Mouse (Mus musculus) E14TG2a.4 (cell line): ENCODE measurements at regions not wholly inside any gene's neighbourhood (a gene's known extent, or its start where the extent isn't known, plus 50 kb on each side); places are given as distances from the start of the nearest gene placed in this dataset.

Source experiments
- CTCF ChIP-seq: conservative IDR thresholded peaks from 2 replicates; pipeline ENCODE4 v1.5.1; 2014; ENCODE audit warnings: low read length
- NANOG ChIP-seq: IDR thresholded peaks from 2 replicates; pipeline ENCODE4 v1.6.1; 2014; ENCODE audit warnings: borderline replicate concordance, low read length, mixed read lengths
- POU5F1 ChIP-seq: IDR thresholded peaks from 2 replicates; pipeline ENCODE4 v1.6.1; 2014; ENCODE audit warnings: low read length, borderline replicate concordance

DNA sequence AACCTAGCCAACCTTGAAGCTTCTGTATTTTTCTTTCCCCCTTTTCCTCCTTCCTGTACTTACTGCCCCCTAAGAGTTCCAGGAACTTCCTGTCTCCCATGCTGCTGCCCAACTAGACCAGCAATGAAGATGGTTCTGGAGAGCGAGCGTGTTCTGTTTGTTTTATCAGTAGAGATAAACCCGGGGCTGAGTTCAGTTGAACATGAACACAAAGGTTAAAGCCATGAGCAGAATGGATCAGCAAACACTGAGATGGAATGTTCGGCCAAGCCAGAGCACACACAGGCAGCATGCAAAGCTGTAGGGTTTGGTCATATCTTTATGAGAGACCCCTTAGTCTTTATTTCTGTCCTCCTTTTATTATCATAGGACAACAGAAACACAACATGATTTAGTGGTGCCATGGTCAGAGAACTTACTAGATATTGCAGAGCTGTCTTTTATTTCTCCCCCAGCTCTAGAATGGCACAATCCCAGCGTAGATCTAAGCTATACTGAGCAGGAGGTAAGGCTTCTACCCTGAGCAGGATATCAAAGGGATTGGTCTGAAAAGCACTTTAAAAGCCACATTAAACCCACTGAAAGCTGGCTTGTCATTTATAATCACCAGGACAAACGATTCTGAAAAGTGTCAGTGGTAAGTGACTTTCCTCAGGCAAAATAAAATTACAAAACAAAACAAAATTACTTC, 105.9 kb upstream of the Peli1 start:
- no peak for TF ChIP-seq CTCF
- TF ChIP-seq POU5F1: no peak
- no peak for TF ChIP-seq NANOG
